Mouse (Mus musculus): ENCODE measurements at regions not wholly inside any gene's neighbourhood (a gene's known extent, or its start where the extent isn't known, plus 50 kb on each side); places are given as distances from the start of the nearest gene placed in this dataset.

GRCm38 (mm10) chr14:123081016-123081714 lies 97.3 kb upstream of the Tmtc4 start:
- no peak for DNase-seq (ENCODE audit: extremely low spot score in 1 of 2, low spot score in 1 of 2)

GRCm38 (mm10) chr14:123079733-123080132 lies 95.9 kb upstream of the Tmtc4 start:
- DNase-seq (ENCODE audit: extremely low spot score in 1 of 2, low spot score in 1 of 2) = no peak

GRCm38 (mm10) chr14:123078804-123079203 lies 95.0 kb upstream of the Tmtc4 start:
- no peak for DNase-seq (ENCODE audit: extremely low spot score in 1 of 2, low spot score in 1 of 2)

- no peak for DNase-seq (ENCODE audit: extremely low spot score in 1 of 2, low spot score in 1 of 2)
Observed at GRCm38 (mm10) chr14:123066344-123066743, 82.5 kb upstream of the Tmtc4 start.

GRCm38 (mm10) chr14:123065566-123065965 lies 81.7 kb upstream of the Tmtc4 start:
- no peak for DNase-seq (ENCODE audit: extremely low spot score in 1 of 2, low spot score in 1 of 2)

GRCm38 (mm10) chr14:123065136-123065535 lies 81.3 kb upstream of the Tmtc4 start:
- no peak for DNase-seq (ENCODE audit: extremely low spot score in 1 of 2, low spot score in 1 of 2)

GRCm38 (mm10) chr14:123062908-123063307 lies 79.1 kb upstream of the Tmtc4 start:
- no peak for DNase-seq (ENCODE audit: extremely low spot score in 1 of 2, low spot score in 1 of 2)

GRCm38 (mm10) chr14:123056976-123057375 lies 73.1 kb upstream of the Tmtc4 start:
- no peak for DNase-seq (ENCODE audit: extremely low spot score in 1 of 2, low spot score in 1 of 2)

GRCm38 (mm10) chr14:123048451-123048850 lies 64.6 kb upstream of the Tmtc4 start:
- DNase-seq (ENCODE audit: extremely low spot score in 1 of 2, low spot score in 1 of 2) = no peak

GRCm38 (mm10) chr14:123040046-123040445 lies 56.2 kb upstream of the Tmtc4 start:
- DNase-seq (ENCODE audit: extremely low spot score in 1 of 2, low spot score in 1 of 2) = no peak

GRCm38 (mm10) chr14:123037444-123037843 lies 53.6 kb upstream of the Tmtc4 start:
- DNase-seq (ENCODE audit: extremely low spot score in 1 of 2, low spot score in 1 of 2) = peak in 1 of 2 experiments; percentile 5

Data from frontal cortex, adult 2 months (tissue).